Mouse (Mus musculus): ENCODE data around the gene Lpcat1. TPM values are rescaled to one million over a fixed set of nuclear protein-coding genes. Genes with fewer than 3 reads are reported as not detected.

Lpcat1 gene
- polyA plus RNA-seq, 2 experiments: 61.0 to 63.7 TPM

DNA sequence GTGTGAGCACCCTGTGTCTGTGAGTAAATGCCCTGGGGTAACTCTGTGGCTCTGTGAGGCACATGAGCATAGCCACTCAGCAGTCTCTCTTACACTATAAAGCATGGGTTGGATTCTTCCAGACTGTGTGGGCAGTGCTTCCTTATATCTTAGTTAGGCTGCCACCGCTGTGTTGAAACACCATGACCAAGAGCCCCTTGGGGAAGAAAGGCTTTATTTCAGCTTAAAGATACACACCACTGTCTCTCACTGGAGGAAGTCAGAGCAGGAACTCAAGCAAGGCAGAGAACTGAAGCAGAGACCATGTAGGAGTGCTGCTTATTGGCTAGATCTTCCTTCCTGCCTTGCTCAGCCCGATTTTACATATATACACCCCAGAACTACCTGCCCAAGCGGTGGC is 23.0 kb downstream of the Lpcat1 start:
- ATAC-seq (ENCODE audit: insufficient read depth) (no peak), DNase-seq (ENCODE audit: low read depth in 3 of 3, low spot score in 3 of 3) (no peak)
- Histone ChIP-seq H3K27ac (peak overlapping the region; percentile 14; the same call in 1 of the 2 replicates), H3K4me3 (ENCODE audit: insufficient read depth in 1 of 2, low read depth in 2 of 2, low read length in 2 of 2) (no peak overlapping the region), H3K9ac (replicated peaks) (no peak overlapping the region), H3K27me3 (ENCODE audit: control insufficient read depth, insufficient read depth, low read length) (no peaks in the 10 kb centered on the region), H3K4me2 (ENCODE audit: low read depth) (no peak overlapping the region), H3K4me1 (replicated peaks; ENCODE audit: control insufficient read depth in 2 of 2, insufficient read depth in 2 of 2, low read length in 1 of 2) (peaks cover 31 to 51% of the 10 kb centered on the region in 2 experiments), H3K36me3 (replicated peaks; ENCODE audit: control insufficient read depth, insufficient read depth, low read depth) (peaks cover 100% of the 10 kb centered on the region), H3K9me3 (ENCODE audit: control insufficient read depth, low read length) (no peaks in the 10 kb centered on the region)
- 76% methylated on average over 3 of the region's 3 CpGs for WGBS (ENCODE audit: insufficient replicate concordance)
- TF ChIP-seq EP300 (IDR thresholded peaks at IDR 0.05; ENCODE audit: low read depth): no peak

DNA sequence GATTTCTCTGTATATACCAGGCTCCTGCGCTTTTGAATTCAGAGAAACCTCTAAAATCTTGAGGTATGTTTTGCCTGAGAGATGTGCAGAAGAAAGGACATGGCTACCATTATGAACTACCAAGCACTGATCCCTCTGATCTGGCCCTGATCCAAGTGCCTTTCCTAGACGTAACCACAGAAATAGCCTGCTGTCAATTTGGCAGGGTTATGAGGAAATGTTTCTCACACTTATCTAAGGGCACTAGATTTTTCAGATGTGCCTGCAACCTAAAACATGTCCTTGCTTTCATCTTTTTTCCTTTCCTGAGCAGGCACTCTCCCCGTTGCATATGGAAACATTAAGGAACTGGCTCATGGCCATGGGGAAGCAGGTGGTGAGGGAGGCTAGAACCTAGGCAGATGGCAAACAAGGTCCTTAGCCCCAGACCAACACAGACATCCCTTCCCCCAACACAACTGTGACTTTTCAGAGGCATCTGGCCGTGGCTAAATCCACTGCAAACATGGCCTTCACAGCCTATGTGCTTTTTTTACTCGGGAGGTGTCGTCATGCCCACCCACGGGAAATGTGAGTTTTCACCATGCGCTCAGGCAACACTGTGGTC is 23.7 kb downstream of the Lpcat1 start:
- Histone ChIP-seq H3K4me2 (ENCODE audit: low read depth) (no peak overlapping the region), H3K36me3 (replicated peaks; ENCODE audit: control insufficient read depth, insufficient read depth, low read depth) (peaks cover 100% of the 10 kb centered on the region), H3K9me3 (ENCODE audit: control insufficient read depth, low read length) (no peaks in the 10 kb centered on the region), H3K4me1 (replicated peaks; ENCODE audit: control insufficient read depth in 2 of 2, insufficient read depth in 2 of 2, low read length in 1 of 2) (peaks cover 31 to 54% of the 10 kb centered on the region in 2 experiments), H3K9ac (replicated peaks) (no peak overlapping the region), H3K27me3 (ENCODE audit: control insufficient read depth, insufficient read depth, low read length) (no peaks in the 10 kb centered on the region), H3K4me3 (ENCODE audit: insufficient read depth in 1 of 2, low read depth in 2 of 2, low read length in 2 of 2) (no peak overlapping the region), H3K27ac (no peak overlapping the region)
- 84% methylated on average over 8 of the region's 8 CpGs for WGBS (ENCODE audit: insufficient replicate concordance)
- no peak for ATAC-seq (ENCODE audit: insufficient read depth)
- DNase-seq (ENCODE audit: low read depth in 3 of 3, low spot score in 3 of 3): no peak
- TF ChIP-seq EP300 (IDR thresholded peaks at IDR 0.05; ENCODE audit: low read depth) (no peak), CTCF (IDR thresholded peaks at IDR 0.05; ENCODE audit: low read depth) (no peak)

DNA sequence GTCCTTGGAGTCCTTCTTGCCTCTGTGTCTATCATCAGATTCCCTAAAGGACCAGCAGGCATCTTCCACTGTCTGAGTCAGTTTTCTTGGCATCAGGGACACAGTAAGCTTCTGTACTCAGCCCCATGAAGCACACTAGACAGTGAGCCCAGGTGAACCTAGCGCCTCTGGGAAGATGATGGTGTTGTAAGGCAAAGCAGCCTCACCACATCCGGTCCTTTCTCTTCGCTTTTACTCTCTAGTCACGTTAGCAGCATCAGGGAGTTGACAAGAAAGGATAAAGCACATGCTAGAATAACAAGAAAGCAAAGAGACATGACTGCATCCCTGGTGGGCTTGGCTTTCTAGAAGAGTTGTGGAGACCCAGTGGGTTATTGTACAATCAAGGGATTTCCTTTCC is 26.2 kb downstream of the Lpcat1 start:
- DNase-seq (ENCODE audit: low read depth in 3 of 3, low spot score in 3 of 3) (no peak), ATAC-seq (ENCODE audit: insufficient read depth) (no peak)
- TF ChIP-seq CTCF (IDR thresholded peaks at IDR 0.05; ENCODE audit: low read depth) (no peak), EP300 (IDR thresholded peaks at IDR 0.05; ENCODE audit: low read depth) (no peak)
- Histone ChIP-seq H3K4me2 (ENCODE audit: low read depth) (no peak overlapping the region), H3K4me1 (replicated peaks; ENCODE audit: control insufficient read depth in 2 of 2, insufficient read depth in 2 of 2, low read length in 1 of 2) (peaks cover 39 to 65% of the 10 kb centered on the region in 2 experiments), H3K9ac (replicated peaks) (peak overlapping the region; percentile 16; the same call in 1 of the 2 replicates), H3K27ac (peak overlapping the region; percentile 28), H3K36me3 (replicated peaks; ENCODE audit: control insufficient read depth, insufficient read depth, low read depth) (peaks cover 100% of the 10 kb centered on the region), H3K9me3 (ENCODE audit: control insufficient read depth, low read length) (no peaks in the 10 kb centered on the region), H3K27me3 (ENCODE audit: control insufficient read depth, insufficient read depth, low read length) (no peaks in the 10 kb centered on the region), H3K4me3 (ENCODE audit: insufficient read depth in 1 of 2, low read depth in 2 of 2, low read length in 2 of 2) (no peak overlapping the region)
- WGBS (ENCODE audit: insufficient replicate concordance): 88% methylated on average over 4 of the region's 4 CpGs

DNA sequence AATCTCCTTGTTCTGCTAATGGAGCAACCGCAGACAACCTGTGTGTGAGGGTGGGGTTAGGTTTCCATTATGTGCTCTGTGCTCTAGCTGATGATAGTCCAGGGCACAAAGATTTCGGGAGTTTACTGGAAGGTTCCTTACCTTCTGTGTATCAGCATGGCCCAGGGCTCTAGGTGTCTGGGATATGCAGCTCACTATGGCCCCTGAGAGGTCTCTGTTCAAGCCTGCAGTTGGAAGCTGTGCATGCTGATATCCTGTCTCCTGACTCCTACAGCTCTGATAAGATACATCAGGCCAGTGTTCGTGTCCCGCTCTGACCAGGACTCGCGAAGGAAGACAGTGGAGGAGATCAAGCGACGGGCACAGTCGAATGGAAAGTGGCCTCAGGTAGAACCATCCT is 27.5 kb downstream of the Lpcat1 start:
- Histone ChIP-seq H3K4me1 (replicated peaks; ENCODE audit: control insufficient read depth in 2 of 2, insufficient read depth in 2 of 2, low read length in 1 of 2) (peaks cover 53 to 71% of the 10 kb centered on the region in 2 experiments), H3K36me3 (replicated peaks; ENCODE audit: control insufficient read depth, insufficient read depth, low read depth) (peaks cover 100% of the 10 kb centered on the region), H3K9me3 (ENCODE audit: control insufficient read depth, low read length) (no peaks in the 10 kb centered on the region), H3K27me3 (ENCODE audit: control insufficient read depth, insufficient read depth, low read length) (no peaks in the 10 kb centered on the region), H3K27ac (peak overlapping the region; percentile 28), H3K4me2 (ENCODE audit: low read depth) (no peak overlapping the region), H3K4me3 (ENCODE audit: insufficient read depth in 1 of 2, low read depth in 2 of 2, low read length in 2 of 2) (no peak overlapping the region), H3K9ac (replicated peaks) (no peak overlapping the region)
- DNase-seq (ENCODE audit: low read depth in 3 of 3, low spot score in 3 of 3): no peak
- ATAC-seq (ENCODE audit: insufficient read depth): peak; percentile 48; the same call in 1 of the 2 replicates
- 65% methylated on average over 9 of the region's 9 CpGs for WGBS (ENCODE audit: insufficient replicate concordance)
- TF ChIP-seq EP300 (IDR thresholded peaks at IDR 0.05; ENCODE audit: low read depth) (no peak; the same call in 1 of the 2 replicates), CTCF (IDR thresholded peaks at IDR 0.05; ENCODE audit: low read depth) (no peak)

DNA sequence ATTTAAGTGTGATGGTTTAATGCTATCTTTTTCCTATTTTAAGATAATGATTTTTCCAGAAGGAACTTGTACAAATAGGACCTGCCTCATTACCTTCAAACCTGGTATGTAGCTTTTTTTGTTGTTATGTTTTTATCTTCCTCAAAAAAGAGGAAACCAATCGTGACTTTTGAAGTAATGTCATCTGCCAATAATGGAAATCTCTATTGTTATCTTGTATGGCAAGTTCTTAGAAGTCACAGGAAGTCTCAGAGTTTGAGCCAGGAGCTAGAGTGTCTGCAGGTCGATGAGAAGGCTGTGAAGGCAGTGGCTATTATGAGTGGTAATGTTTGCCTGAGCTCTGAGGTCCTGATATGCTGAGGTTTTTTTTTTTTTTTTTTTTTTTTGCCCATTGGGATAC is 29.1 kb downstream of the Lpcat1 start:
- Histone ChIP-seq H3K36me3 (replicated peaks; ENCODE audit: control insufficient read depth, insufficient read depth, low read depth) (peaks cover 100% of the 10 kb centered on the region), H3K9me3 (ENCODE audit: control insufficient read depth, low read length) (no peaks in the 10 kb centered on the region), H3K4me1 (replicated peaks; ENCODE audit: control insufficient read depth in 2 of 2, insufficient read depth in 2 of 2, low read length in 1 of 2) (peaks cover 65 to 80% of the 10 kb centered on the region in 2 experiments), H3K27me3 (ENCODE audit: control insufficient read depth, insufficient read depth, low read length) (no peaks in the 10 kb centered on the region), H3K4me3 (ENCODE audit: insufficient read depth in 1 of 2, low read depth in 2 of 2, low read length in 2 of 2) (no peak overlapping the region), H3K4me2 (ENCODE audit: low read depth) (no peak overlapping the region), H3K27ac (no peak overlapping the region; the same call in 1 of the 2 replicates), H3K9ac (replicated peaks) (no peak overlapping the region)
- DNase-seq (ENCODE audit: low read depth in 3 of 3, low spot score in 3 of 3) (no peak), ATAC-seq (ENCODE audit: insufficient read depth) (no peak)
- no peak for TF ChIP-seq EP300 (IDR thresholded peaks at IDR 0.05; ENCODE audit: low read depth)
- no peak for TF ChIP-seq CTCF (IDR thresholded peaks at IDR 0.05; ENCODE audit: low read depth)
- WGBS (ENCODE audit: insufficient replicate concordance): 19% methylated on average over 2 of the region's 2 CpGs
